Mouse (Mus musculus) monocyte, adult 5-6 weeks (primary cell): ENCODE data around the gene Kif5a. TPM values are rescaled to one million over a fixed set of nuclear protein-coding genes. Genes with fewer than 3 reads are reported as not detected.

Source experiments
- ATAC-seq: fragments of 153-309, 156-312 bp; replicated peaks from 2 replicates; pipeline ENCODE4 v1.8.0; 2017; ENCODE audit warnings: mild to moderate bottlenecking; ENCODE audit not compliant: low TSS enrichment, insufficient number of reproducible peaks, severe bottlenecking, poor library complexity, low FRiP score
- total RNA-seq: library from RNA; stranded (forward); fragments of 200-1000, 200-491, 200-594 nt; gene quantifications from 3 replicates; pipeline ENCODE4 v1.2.3, GENCODE M21; 2017

The Kif5a gene
- total RNA-seq, 1 experiment from 2014 or later = 0.48 TPM

DNA sequence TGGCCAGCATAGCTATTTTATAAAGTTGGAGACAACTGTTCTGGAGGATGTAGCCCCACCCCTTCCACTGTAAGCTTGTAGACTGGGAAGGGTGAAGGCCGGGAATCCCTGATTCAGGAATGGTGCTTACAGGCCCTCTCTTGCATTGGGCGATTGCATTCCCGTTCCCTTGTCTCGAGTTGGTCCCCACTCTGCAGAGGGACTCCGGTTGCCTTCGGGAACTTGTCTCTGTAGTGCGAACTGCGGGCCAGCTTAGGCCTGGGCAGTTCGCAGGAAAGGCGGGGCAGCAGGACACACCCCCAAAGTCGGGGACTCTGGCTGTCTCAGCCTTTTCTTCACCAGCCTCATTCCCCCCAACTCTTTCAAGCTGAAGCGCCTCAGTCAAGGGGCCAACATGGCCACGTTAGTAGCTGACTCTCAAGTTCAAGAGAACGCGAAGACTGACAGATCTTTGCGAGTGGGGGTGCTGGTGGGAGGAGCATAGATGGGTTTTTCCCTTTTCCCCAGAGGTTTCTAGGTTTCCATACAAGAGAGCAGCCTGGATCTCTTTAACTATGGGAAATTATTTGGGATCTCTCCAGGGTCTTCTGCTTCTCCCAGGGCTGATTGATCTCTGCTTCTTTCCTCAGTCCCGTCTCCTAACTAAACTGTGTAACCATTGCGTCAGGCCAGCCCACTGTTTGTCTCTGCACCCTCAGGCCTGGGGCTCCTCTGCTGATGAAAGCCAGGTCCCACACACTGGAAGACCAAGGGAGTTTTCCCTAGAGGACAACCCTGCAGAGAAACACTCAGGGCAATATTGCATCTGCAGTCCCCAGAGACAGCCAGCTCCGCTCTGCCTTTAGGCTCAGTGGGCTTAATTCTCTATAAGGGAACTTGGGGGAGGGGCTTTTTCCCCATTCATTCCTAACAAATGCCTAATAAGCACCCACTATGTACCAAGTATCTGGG is 28.1 kb upstream of the Kif5a start:
- no peak; the same call in 1 of the 2 replicates for ATAC-seq

DNA sequence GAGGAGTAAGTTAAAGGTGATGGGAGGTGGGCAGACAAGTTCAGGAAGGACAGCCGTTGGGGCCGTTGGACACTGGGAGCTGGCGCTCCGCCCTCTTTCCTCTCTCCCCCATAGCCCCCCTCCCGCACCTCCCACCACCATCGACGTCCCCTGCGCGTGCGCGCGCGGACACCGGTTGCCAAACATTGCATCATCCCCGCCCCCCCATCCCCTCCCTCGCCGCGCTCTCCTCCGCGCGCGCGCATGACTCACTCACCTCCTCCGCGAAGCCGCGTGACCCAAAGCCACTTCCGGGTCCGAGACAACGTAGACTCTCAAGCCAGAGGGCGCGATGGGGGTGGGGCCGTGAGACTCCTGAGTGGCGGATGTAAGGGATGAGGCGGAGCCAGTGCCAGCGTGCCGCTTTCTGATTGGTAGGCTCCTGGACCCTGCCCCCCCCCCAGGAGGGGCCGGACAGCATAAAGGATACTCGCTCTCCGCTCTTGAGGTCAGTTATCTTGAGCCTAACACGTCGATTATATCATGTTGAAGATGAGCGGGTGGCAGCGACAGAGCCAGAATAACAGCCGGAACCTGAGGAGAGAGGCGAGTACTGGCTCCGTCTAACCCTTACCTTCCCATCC is 27.3 kb upstream of the Kif5a start:
- peak; percentile 79 for ATAC-seq

DNA sequence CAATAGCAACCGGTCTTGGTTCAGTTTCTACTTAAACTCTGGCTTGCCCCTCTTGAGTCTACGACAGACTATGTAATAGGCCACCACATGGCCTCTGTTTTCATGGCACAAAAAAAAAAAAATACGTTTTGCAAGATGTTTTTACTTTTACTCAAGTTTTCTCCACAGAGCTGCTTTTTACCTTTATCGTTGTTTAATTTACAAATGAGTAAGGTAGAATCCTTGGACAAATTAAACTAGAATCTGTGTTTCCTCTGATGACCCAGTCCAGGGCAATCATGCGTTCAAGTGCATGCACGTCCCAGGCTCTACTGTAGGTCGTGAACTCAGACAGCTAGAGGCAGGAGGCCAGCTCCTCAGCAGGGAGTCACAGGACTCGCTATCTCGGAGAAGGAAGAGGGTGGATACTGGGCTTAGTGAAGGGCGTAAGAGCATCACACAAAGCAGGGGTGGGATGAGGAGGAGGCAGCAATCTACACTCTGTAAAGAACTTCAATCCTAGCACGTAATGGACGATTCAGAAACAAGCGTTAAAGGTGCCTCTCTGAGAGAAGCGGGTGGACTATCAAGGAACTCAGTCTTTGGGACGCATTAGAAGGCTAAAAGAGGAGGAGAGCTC is 26.5 kb upstream of the Kif5a start:
- ATAC-seq = peak; percentile 6; the same call in 1 of the 2 replicates

DNA sequence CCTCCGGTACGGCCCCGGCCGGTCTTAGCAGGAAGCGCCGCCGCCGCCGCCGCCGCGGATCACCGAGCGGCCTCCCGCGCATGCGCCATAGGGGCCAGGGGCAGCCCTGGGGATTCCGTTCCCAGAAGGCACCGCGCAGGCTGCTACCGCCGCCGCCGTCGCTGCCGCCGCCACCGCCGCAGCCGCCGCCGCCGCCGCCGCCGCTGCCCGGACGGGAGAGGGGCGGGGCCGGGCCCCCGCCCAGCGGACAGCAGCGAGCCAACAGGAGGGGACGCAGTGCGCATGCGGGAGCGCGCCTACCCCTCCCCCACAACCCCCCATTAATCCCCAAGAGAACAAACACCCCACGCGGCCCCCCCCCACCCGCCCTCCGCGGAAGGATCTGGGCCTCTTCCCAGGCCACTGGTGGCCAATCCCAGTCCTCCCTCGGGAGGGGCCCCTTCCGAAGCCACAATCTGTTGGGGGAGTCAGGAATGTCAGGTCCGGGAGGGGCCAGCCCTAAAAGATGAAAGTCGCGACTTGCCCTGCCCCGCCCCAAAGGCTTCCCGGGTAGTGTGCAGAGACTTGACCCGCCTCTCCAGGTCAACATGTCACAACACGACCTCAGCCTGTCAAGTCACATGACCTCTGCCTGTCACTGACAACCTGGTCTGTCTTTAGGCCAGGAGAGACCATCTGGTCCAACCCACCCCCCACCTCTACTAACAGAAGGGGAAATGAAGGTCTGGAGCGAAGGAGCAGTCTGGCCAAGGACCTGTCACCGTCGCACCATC is 25.8 kb upstream of the Kif5a start, which contains the start of gene Mbd6:
TSS of gene Mbd6 (minus strand) at position 219 of the 773 bp plus-strand sequence.
- peak; percentile 51 for ATAC-seq

DNA sequence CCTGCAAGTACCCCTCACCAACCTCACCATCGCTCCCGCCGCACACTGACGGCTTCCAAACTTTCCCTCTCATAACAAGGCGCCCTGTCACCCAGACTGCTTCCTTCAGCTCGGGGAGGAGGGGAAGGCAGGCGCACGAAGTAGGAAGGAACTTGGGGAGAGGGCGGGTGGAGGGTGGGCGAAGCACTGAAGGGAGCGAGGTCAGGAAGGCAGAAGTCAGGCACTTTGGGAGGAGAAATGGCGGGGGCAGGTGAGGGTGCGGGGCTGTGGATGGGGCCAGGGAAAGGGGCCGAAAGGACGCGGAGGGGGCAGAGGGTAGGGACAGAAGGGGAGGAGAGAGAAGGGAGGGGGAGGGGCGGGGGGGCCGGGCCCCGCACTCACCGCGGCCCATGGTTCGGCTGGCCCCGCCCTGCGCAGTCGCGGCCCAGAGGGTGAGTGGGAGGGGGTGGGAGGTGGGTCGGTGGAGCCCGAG is 25.2 kb upstream of the Kif5a start:
- ATAC-seq = no peak

DNA sequence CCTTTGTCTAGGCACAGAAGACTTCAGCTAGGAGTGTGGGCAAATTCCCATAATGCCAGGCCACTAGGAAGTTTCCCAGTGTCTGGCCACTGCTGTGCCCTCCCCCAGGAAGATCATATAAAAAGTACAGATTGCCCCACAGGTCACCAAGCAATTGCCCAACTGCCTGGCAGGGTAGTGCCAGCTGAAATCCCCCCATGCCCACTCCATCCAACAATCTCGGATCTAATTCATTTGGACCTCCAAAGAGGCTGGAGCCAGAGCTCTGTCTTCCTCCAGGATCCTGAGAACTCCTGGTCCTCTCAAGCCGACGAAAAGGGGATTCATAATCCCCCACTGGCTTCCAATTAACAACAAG is 24.8 kb upstream of the Kif5a start:
- ATAC-seq = no peak

DNA sequence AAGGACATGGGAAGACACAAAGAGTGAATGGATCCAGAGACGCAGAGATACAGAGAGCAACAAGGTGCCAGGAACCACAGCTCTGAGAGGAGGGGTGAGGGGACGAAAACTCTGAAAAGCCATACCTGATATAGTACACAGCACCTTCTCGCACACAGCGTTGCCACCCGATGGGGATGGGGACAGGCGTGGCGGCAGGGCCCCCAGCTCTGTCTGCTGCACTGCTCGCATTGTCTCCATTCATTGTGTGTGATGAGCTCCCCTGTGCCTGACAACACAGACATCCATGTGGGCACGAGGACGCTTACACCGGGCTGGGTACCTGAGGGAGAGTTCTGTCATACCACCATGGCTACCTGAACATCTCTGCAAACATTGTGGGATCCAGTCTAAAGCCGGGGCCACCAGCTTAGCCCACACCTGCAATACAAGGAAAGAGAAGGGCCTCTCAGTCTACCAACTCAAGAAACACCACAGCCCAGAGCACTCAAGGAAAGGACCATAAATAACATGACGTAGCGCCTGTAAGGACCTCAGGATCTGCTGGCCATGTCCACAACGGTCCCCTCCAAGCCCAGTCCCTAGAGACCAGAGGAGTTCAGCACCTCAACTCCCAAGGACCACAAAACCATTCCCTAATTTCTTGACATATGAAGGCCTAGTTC is 24.3 kb upstream of the Kif5a start:
- no peak for ATAC-seq

DNA sequence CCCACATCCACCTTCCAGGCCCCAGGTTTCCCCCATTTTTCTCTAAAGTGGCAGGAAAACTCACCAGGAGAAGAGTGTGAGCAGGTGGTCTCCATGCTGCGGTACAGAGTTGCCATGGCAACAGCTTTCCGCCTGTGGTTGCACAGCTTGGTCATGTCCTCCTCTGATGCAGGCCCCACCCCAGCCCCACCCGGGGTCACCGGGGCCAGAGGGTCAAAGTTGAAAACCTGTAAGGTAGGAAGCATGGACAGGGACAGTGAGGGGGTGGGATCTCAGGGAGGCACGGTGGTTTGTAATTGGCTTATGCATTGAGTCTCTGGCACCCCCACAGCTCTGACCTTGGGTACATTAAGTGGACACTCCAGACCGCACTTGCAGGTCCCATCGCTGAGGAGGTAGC is 23.6 kb upstream of the Kif5a start:
- ATAC-seq = no peak

DNA sequence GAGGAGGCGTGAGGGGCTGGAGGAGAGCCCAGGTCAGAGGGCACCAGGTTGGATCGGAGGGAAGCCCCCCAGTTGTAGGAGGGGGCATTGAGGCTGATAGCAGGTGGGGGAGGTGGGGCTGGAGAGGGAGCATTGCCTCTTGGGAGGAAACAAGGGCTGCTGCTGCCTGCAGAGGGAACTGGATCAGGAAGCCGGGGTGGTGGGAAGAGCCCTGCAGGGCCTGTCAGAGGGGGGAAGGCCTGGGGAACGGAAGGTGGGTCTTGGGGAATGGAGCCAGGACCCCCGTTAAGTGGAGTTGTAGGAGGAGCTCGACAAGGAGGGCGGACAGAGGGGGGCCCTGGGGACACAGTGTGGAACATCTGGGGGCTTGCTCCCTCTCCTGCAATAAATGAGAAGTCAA is 23.0 kb upstream of the Kif5a start:
- no peak for ATAC-seq

DNA sequence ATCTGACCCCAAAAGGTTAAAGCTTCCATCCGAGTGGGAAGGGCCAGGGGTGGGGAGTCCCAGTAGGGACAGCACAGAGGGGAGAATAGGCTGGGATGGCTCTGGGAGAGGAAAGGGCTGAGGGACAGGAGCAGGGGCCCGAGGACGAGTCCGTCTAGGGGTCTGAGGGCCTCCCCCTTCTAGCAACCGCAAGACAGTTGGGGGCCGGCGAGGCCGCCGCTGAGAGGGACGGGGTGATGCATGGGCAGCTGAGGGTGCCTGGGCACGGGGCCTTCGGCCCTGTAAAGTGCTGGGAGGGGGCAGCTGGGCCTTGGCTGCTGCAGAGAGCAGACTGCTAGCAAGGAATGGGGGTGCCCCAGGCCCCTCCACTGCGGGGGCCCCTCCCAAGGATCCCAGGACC is 22.5 kb upstream of the Kif5a start:
- ATAC-seq = no peak

DNA sequence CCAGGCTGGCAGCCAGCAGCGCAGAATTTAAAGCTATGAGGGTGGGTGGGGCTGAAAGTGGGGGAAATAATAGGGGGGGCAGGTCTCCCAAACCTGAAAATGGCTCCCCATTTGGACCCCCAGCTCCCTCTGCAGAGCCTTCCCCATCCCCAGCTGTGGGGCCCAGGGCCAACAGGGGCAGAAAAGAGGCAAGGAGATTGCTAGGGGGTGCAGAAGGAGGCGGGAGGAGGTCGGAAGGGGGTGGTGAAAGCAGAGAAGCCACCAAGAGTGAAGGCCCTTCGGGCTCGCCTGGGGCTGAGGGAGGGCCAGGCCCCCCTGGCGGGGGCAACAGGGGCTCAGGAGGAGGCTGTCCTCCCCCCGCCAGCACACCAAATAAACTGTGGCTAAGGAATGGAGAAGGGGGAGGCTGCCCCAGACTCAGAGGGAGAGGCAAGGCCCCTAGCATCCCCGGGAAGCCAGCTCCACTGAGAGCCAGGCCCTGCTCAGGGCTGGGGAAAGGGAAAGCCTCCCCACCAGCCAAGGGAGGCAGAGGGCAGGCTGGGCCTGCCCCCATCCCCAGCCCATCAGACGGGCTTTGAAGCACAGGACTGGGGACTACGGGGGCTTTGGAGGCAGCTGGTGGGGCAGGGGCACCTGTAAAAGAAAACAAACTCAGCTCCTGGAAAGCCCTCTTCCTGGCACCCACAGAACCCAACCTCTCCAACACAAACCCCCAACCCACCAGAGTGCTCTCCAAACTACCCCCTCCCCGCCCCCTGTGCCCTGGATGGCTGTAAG is 21.8 kb upstream of the Kif5a start:
- ATAC-seq = no peak

DNA sequence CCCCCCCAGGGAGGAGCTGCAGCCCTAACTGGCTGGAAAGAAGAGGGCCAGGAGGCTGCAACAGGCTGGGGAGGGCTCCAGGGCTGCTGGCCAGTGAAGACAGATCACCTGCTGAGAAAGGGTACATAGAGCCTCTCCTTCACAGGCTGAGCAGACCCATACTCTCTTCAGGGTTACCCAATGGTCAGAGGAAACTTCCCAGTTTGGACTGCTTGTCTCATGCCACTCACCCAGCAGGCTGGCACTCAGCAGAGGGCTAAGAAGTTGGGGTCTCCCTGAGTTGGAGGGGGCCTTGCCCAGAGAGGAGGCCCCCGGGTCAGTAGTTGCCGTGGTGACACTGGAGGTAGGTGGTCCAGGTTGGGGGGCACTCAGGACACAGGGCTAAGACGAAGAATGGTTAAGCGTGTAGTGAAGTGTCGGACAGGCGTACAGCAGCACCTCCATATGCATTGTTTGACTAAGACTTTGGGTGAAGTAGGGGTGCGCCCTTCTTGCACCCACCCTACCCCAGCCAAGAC is 21.0 kb upstream of the Kif5a start:
- no peak for ATAC-seq

DNA sequence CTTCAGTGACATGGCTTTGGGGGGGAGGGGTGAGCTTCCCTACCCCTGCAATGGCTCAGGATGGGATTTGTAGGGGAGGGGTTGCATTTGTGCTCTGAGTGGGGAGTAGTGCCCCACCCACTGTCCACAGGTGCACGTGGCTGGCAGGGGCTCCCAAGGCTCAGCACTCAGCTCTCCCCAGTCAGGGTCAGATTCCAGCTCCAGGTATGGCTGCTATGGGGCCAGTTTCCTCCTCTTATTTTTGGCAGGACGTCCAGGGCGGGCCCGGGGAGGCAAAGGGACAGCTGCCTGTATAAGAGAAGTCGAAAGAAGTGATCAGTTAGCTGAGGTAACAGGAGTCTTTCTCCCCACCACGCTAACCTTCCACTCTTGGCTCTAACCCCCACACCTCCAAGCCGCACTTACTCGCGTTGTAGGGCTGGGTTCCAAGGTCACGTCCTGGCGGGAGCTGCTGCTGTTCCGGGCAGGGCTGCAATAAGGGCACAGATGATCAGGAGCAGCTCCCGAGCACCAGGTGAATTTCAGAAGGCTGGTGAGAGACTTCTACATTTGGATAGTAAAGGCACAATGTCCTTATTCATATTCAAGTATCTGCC is 19.6 kb upstream of the Kif5a start:
- ATAC-seq = no peak

DNA sequence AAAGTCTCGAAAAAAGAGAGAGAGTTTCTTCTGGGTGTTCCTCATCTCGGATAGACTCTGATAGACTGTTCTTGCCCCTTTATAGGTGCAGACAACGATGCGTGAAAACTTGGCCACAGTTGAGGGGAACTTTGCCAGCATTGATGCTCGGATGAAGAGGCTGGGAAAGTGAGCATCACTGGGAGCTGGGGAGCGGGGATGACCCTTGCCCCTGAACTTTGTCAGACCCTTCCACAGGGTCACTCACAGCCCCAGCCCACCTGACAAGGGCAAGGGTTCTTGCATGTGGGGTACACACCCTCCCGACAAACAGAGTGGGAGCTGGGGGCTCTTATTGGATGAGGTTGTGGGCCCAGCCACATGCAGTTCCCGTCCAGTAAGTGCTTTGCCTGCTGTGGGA is 18.2 kb upstream of the Kif5a start:
- ATAC-seq = no peak

DNA sequence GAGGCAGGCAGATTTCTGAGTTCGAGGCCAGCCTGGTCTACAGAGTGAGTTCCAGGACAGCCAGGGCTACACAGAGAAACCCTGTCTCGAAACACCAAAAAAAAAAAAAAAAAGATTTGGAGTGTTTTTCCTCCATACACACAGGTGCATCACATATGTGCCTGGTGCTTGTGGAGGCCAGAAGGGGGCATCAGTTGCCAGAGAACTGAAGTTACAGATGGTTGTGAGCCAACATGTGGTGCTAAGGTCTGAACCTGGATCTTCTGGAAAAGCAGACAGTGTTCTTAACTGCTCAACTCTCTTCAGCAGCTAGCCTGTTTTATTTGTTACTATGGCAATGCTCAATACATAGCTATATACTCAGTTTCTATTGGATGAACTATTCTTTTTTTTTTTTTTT is 16.6 kb upstream of the Kif5a start:
- no peak for ATAC-seq

DNA sequence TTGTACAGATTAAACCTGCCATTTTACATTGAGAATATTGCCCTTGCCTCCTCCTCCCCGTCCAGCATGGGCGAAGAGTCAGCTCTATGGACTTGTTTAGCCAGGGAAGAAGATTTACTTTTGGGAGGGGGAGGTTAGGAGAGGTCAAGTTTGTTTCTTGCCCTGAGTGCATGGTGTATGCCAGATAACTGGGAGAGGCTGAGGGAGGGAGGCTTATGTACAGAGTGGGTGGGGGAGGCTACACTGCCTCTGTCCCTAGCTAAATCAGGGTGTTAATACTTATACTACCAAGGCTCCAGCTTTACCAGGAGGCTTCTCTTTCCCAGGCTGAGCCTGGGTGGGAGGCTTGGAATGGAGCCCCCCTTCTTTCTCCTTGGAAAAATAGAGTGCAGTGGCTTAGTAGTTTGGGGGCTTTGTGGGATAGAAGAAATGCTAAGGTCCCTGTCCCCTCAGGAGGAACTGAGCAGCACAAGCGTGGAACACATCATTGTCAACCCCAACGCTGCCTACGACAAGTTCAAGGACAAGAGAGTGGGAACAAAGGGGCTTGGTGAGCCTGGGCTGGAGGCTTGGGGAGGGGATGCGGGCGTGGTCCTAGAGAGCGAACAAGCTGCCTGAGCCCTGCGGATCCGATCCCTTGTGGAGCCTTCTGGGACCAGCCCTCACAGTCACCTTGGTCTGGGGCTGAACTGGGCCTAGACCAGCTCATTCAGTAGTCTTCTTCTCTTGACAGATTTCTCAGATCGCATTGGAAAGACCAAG is 11.3 kb upstream of the Kif5a start:
- no peak for ATAC-seq
